Mouse (Mus musculus) intestine, embryonic 15.5 days (tissue): ENCODE data around the gene Cacna1c. TPM values are rescaled to one million over a fixed set of nuclear protein-coding genes. Genes with fewer than 3 reads are reported as not detected.

ENCODE experiments used
- ATAC-seq: fragments of 200-750 bp; cut with Nextera tagmentation; 2 replicates; pipeline ENCODE4 v1.8.0; 2017; ENCODE audit warnings: moderate TSS enrichment, moderate library complexity
- H3K27ac ChIP-seq: fragments of 300-500 bp; sonication (generic); 2 replicates; pipeline ENCODE4 v1.5.1; 2015; ENCODE audit warnings: mild to moderate bottlenecking, inconsistent platforms
- H3K27me3 ChIP-seq: fragments of 300-500 bp; sonication (generic); replicated peaks from 2 replicates; pipeline ENCODE4 v1.6.1; 2015; ENCODE audit warnings: inconsistent platforms
- H3K36me3 ChIP-seq: fragments of 300-500 bp; sonication (generic); 2 replicates; pipeline ENCODE4 v1.6.1; 2015; ENCODE audit warnings: inconsistent platforms
- H3K4me1 ChIP-seq: fragments of 300-500 bp; sonication (generic); replicated peaks from 2 replicates; pipeline ENCODE4 v1.6.1; 2015; ENCODE audit warnings: inconsistent platforms
- H3K4me2 ChIP-seq: fragments of 300-500 bp; sonication (generic); replicated peaks from 2 replicates; pipeline ENCODE4 v1.6.1; 2015; ENCODE audit warnings: mild to moderate bottlenecking, inconsistent platforms
- H3K4me3 ChIP-seq: fragments of 300-500 bp; sonication (generic); replicated peaks from 2 replicates; pipeline ENCODE4 v1.5.1; 2015; ENCODE audit warnings: inconsistent platforms
- H3K9ac ChIP-seq: fragments of 300-500 bp; sonication (generic); 2 replicates; pipeline ENCODE4 v1.6.1; 2015; ENCODE audit warnings: inconsistent platforms
- H3K9me3 ChIP-seq: fragments of 300-500 bp; sonication (generic); 2 replicates; pipeline ENCODE4 v1.6.1; 2016; ENCODE audit warnings: inconsistent platforms
- WGBS: fragments of 180-500 bp; shearing (Covaris S2); methylation state at CpG from one replicate; pipeline ENCODE4 v1.1.7; 2015; 5-methylcytosine and 5-hydroxymethylcytosine counted together
- polyA plus RNA-seq: library from polyadenylated mRNA; unstranded; fragments of >200 nt; fragmentation: Nextera tagmentation; extraction: Ambion mirVana; gene quantifications from 2 replicates; pipeline ENCODE4 v1.2.1, GENCODE M21; 2015

Gene Cacna1c
- polyA plus RNA-seq, 1 experiment from 2014 or later = 3.0 TPM

DNA sequence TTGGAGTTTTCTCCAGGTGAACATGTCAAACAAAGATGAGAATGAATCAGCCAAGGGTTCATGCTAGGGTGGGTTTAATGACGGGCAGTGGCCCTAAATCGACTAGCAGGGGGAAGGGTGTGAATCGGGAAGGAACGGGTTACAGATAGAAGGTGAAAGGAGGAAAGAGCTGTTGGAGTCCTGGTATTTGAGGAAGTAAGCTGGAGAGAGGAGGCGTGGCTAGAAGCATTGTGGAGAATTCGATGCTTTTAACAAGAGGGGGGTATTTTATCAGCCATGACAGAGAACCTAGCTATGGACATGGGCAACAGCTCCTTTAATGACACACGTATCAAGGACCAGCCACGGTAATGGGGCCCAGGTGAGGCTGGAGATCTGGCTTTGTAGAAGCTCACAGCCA, 417.0 kb downstream of the Cacna1c start:
- no peak overlapping the region for H3K4me3 ChIP-seq
- no peak overlapping the region for H3K27ac ChIP-seq
- H3K9ac ChIP-seq = no peak overlapping the region
- 72% methylated on average over 8 of the region's 8 CpGs for WGBS
- H3K27me3 ChIP-seq = no peaks in the 10 kb centered on the region
- H3K36me3 ChIP-seq = no peaks in the 10 kb centered on the region
- no peak overlapping the region for H3K4me2 ChIP-seq
- H3K9me3 ChIP-seq = no peaks in the 10 kb centered on the region
- 0 out of 2 replicates have a peak, but pooled peaks cover 4% of the 10 kb centered on the region for H3K4me1 ChIP-seq
- no peak for ATAC-seq

DNA sequence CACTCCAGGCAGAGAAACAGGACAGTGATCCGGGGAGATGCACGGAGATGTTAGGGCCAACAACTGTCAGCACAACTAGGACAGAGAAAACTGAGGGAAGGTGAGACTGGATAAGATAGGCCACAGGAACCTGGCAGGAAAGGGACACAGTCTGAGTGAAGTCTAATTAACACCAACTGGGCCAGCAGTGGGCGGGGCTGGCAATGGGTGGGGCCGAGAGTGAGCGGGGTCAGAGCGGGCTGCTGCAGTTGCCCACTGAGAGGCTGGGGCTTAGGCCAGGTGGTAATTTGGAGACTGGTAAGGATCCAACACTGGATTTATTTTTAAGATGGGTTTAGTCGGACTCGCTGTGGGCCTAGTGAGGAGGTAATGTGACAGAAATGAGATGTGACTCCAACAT, 418.8 kb downstream of the Cacna1c start:
- H3K27me3 ChIP-seq = no peaks in the 10 kb centered on the region
- H3K27ac ChIP-seq = no peak overlapping the region
- 73% methylated on average over 8 of the region's 8 CpGs for WGBS
- H3K4me2 ChIP-seq = no peak overlapping the region
- no peak for ATAC-seq
- H3K4me1 ChIP-seq = 0 out of 2 replicates have a peak, but pooled peaks cover 4% of the 10 kb centered on the region
- H3K9me3 ChIP-seq = no peaks in the 10 kb centered on the region
- no peak overlapping the region for H3K4me3 ChIP-seq
- no peaks in the 10 kb centered on the region for H3K36me3 ChIP-seq
- H3K9ac ChIP-seq = no peak overlapping the region

GRCm38 (mm10) chr6:118776459-118776858, 419.8 kb downstream of the Cacna1c start:
- 74% methylated on average over 9 of the region's 9 CpGs for WGBS
- H3K27ac ChIP-seq = no peak overlapping the region
- no peak for ATAC-seq
- H3K36me3 ChIP-seq = no peaks in the 10 kb centered on the region
- no peak overlapping the region for H3K4me2 ChIP-seq
- H3K4me3 ChIP-seq = no peak overlapping the region
- H3K4me1 ChIP-seq = 0 out of 2 replicates have a peak, but pooled peaks cover 4% of the 10 kb centered on the region
- H3K9ac ChIP-seq = no peak overlapping the region
- no peaks in the 10 kb centered on the region for H3K27me3 ChIP-seq
- no peaks in the 10 kb centered on the region for H3K9me3 ChIP-seq

DNA sequence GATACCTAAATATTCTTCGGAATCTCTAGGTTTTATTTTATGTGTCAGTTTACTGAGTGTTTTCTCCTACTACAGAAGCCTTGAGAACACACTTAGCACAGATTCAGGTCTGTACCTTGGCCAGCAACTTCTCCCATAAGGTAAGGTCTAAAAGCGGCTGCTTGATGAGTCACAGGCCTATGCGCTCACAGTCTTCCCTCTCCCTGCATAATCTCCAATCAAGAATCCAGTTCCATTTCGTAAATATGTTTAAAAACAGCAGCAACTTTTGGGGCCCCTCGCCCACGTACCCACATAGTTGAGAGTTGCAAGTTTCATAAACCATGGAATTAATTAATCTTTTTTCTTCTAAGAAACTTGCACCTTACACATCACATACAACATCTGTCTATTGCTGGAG, 423.6 kb downstream of the Cacna1c start:
- H3K9ac ChIP-seq = no peak overlapping the region
- 89% methylated on average over 6 of the region's 6 CpGs for WGBS
- H3K36me3 ChIP-seq = no peaks in the 10 kb centered on the region
- no peak for ATAC-seq
- no peak overlapping the region for H3K4me3 ChIP-seq
- H3K27me3 ChIP-seq = no peaks in the 10 kb centered on the region
- no peak overlapping the region for H3K4me2 ChIP-seq
- H3K4me1 ChIP-seq = 0 out of 2 replicates have a peak, but pooled peaks cover 4% of the 10 kb centered on the region
- no peak overlapping the region for H3K27ac ChIP-seq
- no peaks in the 10 kb centered on the region for H3K9me3 ChIP-seq

GRCm38 (mm10) chr6:118771121-118771520, 425.1 kb downstream of the Cacna1c start:
- Histone ChIP-seq H3K4me2 (no peak overlapping the region), H3K36me3 (no peaks in the 10 kb centered on the region), H3K27ac (no peak overlapping the region), H3K4me3 (no peak overlapping the region), H3K9me3 (no peaks in the 10 kb centered on the region), H3K27me3 (no peaks in the 10 kb centered on the region), H3K9ac (no peak overlapping the region), H3K4me1 (no peaks in the 10 kb centered on the region)
- no peak; the same call in 1 of the 2 replicates for ATAC-seq
- 75% methylated on average over 4 of the region's 4 CpGs for WGBS

DNA sequence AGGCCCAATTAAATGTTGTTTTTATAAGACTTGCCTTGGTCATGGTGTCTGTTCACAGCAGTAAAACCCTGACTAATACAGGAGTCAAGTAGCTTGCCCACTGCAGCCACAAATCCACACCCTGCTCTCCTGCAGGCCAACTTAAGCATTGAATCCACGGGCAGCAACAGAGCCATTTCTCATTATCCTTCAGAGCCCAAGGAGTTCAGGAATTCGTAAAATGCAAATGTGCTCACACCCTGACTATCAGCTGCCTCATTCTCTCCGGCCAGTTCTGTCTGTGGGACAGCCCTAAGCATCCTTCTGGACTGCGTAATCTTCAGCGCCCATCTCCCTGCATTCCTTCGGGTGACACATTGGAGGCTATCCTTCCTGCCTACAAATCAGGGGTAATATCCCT, 425.8 kb downstream of the Cacna1c start:
- WGBS = 79% methylated on average over 6 of the region's 6 CpGs
- Histone ChIP-seq H3K27ac (no peak overlapping the region), H3K4me3 (no peak overlapping the region), H3K9me3 (no peaks in the 10 kb centered on the region), H3K9ac (no peak overlapping the region), H3K27me3 (no peaks in the 10 kb centered on the region), H3K4me1 (no peaks in the 10 kb centered on the region), H3K36me3 (no peaks in the 10 kb centered on the region), H3K4me2 (no peak overlapping the region)
- ATAC-seq = no peak

DNA sequence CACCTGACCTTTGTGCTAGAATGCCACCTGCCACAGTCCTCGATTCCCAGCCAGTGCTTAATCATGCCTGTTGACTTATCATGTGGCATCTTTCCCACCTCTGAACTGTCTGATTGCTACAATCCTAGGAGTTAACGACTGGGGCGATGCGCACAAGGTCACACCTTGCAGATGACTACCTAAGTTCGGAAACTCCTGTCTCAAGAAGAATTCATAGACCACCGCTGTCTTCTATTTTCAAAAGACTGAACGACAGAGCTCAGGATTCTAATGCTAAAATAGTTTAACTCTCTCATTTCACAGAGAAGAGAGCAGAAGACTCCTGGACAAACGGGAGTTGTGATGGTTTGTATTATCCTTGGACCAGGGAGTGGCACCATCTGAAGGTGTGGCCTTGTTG, 426.4 kb downstream of the Cacna1c start:
- Histone ChIP-seq H3K36me3 (no peaks in the 10 kb centered on the region), H3K4me3 (no peak overlapping the region), H3K4me1 (no peaks in the 10 kb centered on the region), H3K27ac (no peak overlapping the region), H3K9ac (no peak overlapping the region), H3K27me3 (no peaks in the 10 kb centered on the region), H3K9me3 (no peaks in the 10 kb centered on the region), H3K4me2 (no peak overlapping the region)
- WGBS = 90% methylated on average over 8 of the region's 8 CpGs
- no peak for ATAC-seq

DNA sequence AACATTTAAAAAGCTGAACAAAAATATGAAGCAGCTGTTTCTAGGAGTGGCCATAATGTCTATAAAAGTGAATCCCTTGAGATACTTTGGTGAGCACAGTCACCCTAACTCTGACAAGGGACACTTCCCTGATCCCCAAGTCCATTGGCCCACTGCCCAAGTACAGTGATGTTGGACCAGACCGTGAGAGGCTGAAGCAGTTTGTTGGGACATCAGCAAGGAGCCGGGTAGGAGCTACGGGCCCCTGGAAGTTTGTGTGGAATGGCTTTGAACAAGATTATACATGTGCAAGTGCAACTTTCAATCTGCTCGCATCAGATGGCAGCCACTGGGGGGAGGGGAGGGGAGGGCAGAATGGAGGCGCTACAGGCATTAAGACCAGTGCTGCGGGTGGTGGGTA, 428.5 kb downstream of the Cacna1c start:
- ATAC-seq = no peak

DNA sequence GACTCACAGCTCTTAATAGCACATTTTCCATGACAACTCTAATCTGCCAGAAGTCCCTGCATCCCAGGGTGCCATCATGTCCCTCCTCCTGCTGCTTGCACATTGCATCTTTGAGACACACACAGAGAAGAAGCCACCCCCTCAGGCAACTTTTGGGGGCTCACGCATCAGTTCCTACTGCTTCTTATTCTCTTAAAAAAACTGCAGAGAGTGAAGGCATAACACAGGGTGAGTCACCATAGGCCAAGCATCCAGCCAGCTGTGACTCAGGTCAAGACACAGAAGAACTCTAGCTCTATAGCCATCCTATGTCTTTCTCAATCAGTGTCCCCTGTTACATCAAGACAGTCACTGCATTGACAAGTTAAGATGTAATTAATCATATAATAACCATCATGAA, 431.0 kb downstream of the Cacna1c start:
- ATAC-seq = no peak
- H3K4me3 ChIP-seq = no peak overlapping the region
- no peaks in the 10 kb centered on the region for H3K36me3 ChIP-seq
- WGBS = 83% methylated on average over 1 of the region's 1 CpGs
- H3K27ac ChIP-seq = no peak overlapping the region
- no peaks in the 10 kb centered on the region for H3K9me3 ChIP-seq
- H3K27me3 ChIP-seq = no peaks in the 10 kb centered on the region
- no peak overlapping the region for H3K4me2 ChIP-seq
- no peak overlapping the region for H3K9ac ChIP-seq
- no peaks in the 10 kb centered on the region for H3K4me1 ChIP-seq

More for the DNA sequence above, 428.5 kb downstream of the Cacna1c start:
- Histone ChIP-seq H3K4me1 (no peaks in the 10 kb centered on the region), H3K9ac (no peak overlapping the region), H3K9me3 (no peaks in the 10 kb centered on the region), H3K27ac (no peak overlapping the region), H3K27me3 (no peaks in the 10 kb centered on the region), H3K4me2 (no peak overlapping the region), H3K36me3 (no peaks in the 10 kb centered on the region), H3K4me3 (no peak overlapping the region)
- 79% methylated on average over 6 of the region's 6 CpGs for WGBS

GRCm38 (mm10) chr6:118759015-118759414, 437.2 kb downstream of the Cacna1c start:
- no peaks in the 10 kb centered on the region for H3K27me3 ChIP-seq
- WGBS = 82% methylated on average over 5 of the region's 5 CpGs
- no peak overlapping the region for H3K9ac ChIP-seq
- no peaks in the 10 kb centered on the region for H3K36me3 ChIP-seq
- H3K4me3 ChIP-seq = no peak overlapping the region
- no peak overlapping the region for H3K27ac ChIP-seq
- no peaks in the 10 kb centered on the region for H3K9me3 ChIP-seq
- no peak overlapping the region for H3K4me2 ChIP-seq
- no peaks in the 10 kb centered on the region for H3K4me1 ChIP-seq
- ATAC-seq = no peak; the same call in 1 of the 2 replicates

- H3K27me3 ChIP-seq = no peaks in the 10 kb centered on the region
- H3K4me1 ChIP-seq = no peaks in the 10 kb centered on the region
- H3K9me3 ChIP-seq = no peaks in the 10 kb centered on the region
- H3K27ac ChIP-seq = no peak overlapping the region
- no peak overlapping the region for H3K9ac ChIP-seq
- peak; percentile 36; the same call in 1 of the 2 replicates for ATAC-seq
- 63% methylated on average over 7 of the region's 7 CpGs for WGBS
- no peaks in the 10 kb centered on the region for H3K36me3 ChIP-seq
- H3K4me3 ChIP-seq = no peak overlapping the region
- H3K4me2 ChIP-seq = no peak overlapping the region
Measured at GRCm38 (mm10) chr6:118758290-118758907, 437.8 kb downstream of the Cacna1c start.

- ATAC-seq = no peak; the same call in 1 of the 2 replicates
- 84% methylated on average over 12 of the region's 12 CpGs for WGBS
- no peak overlapping the region for H3K4me2 ChIP-seq
Measured at GRCm38 (mm10) chr6:118757533-118758289, 438.5 kb downstream of the Cacna1c start.

DNA sequence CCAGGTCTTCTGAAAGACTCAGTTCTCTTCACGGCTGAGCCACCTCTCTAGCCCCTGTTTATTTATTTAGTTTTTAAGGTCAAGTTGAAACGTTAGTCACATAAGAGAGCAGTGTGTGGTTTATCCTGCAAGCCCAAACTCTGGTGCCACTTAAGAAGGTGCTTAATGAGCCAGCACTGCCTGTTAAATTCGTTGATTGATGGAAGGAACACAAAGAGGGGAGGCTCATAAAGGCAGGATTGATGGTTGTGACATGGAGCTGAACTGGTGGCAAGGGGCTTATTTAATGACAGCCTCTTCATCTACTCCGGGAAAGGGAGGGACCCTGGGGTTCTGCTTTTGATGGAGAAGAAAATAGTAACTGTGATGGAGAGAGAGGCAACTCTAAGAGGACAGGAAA, 439.7 kb downstream of the Cacna1c start:
- no peak overlapping the region for H3K9ac ChIP-seq
- H3K4me3 ChIP-seq = no peak overlapping the region
- H3K4me1 ChIP-seq = no peaks in the 10 kb centered on the region
- H3K27ac ChIP-seq = no peak overlapping the region
- no peak for ATAC-seq
- H3K36me3 ChIP-seq = no peaks in the 10 kb centered on the region
- WGBS = 40% methylated on average over 4 of the region's 4 CpGs
- no peak overlapping the region for H3K4me2 ChIP-seq
- no peaks in the 10 kb centered on the region for H3K9me3 ChIP-seq
- H3K27me3 ChIP-seq = no peaks in the 10 kb centered on the region

More at GRCm38 (mm10) chr6:118757533-118758289, 438.5 kb downstream of the Cacna1c start:
- H3K36me3 ChIP-seq = no peaks in the 10 kb centered on the region
- H3K4me1 ChIP-seq = no peaks in the 10 kb centered on the region
- no peak overlapping the region for H3K27ac ChIP-seq
- no peaks in the 10 kb centered on the region for H3K9me3 ChIP-seq
- no peak overlapping the region for H3K4me3 ChIP-seq
- H3K9ac ChIP-seq = no peak overlapping the region
- no peaks in the 10 kb centered on the region for H3K27me3 ChIP-seq
